Mouse (Mus musculus): ENCODE results near the gene Spo11. TPM values are rescaled to one million over a fixed set of nuclear protein-coding genes. Genes with fewer than 3 reads are reported as not detected.

The Spo11 gene
- total RNA-seq, 1 experiment, result 0.13 TPM

GRCm38 (mm10) chr2:173023966-173024365, 46.5 kb downstream of the Spo11 start:
- no peak for DNase-seq (ENCODE audit: low read depth, low spot score)
- TF ChIP-seq ZNF384 (IDR thresholded peaks at IDR 0.05; ENCODE audit: low read depth, low read length) (no peak), CHD2 (IDR thresholded peaks at IDR 0.05; ENCODE audit: low read depth, low read length) (no peak), MAFK (IDR thresholded peaks at IDR 0.05; ENCODE audit: insufficient read depth, low read depth, low read length) (no peak), HCFC1 (IDR thresholded peaks at IDR 0.05; ENCODE audit: borderline replicate concordance, insufficient read depth, low read length) (no peak), ZC3H11A (IDR thresholded peaks at IDR 0.05; ENCODE audit: borderline replicate concordance, low read depth, low read length) (no peak)
- Histone ChIP-seq H3K9me3 (ENCODE audit: control insufficient read depth, insufficient read depth, low read depth, low read length) (no peaks in the 10 kb centered on the region), H3K4me1 (ENCODE audit: control insufficient read depth in 2 of 2, insufficient read depth in 2 of 2, low read length in 2 of 2, poor library complexity in 1 of 2) (peaks cover 0 to 26% of the 10 kb centered on the region in 2 experiments; a peak in 3 of 4 replicates), H3K9ac (ENCODE audit: insufficient read depth, low read depth, low read length, poor library complexity, severe bottlenecking) (no peak overlapping the region), H3K27ac (ENCODE audit: insufficient read depth, low read depth, low read length, poor library complexity, severe bottlenecking) (no peak overlapping the region), H3K36me3 (ENCODE audit: control insufficient read depth, insufficient read depth, low read length, poor library complexity, severe bottlenecking) (peaks cover 55% of the 10 kb centered on the region), H3K4me3 (ENCODE audit: insufficient read depth in 1 of 2, low read depth in 1 of 2, low read length in 2 of 2, poor library complexity in 1 of 2, severe bottlenecking in 1 of 2) (no peak overlapping the region)
- in situ Hi-C loops (cut with MboI; ENCODE audit: low sequenced_read_pairs in 2 of 2, unreplicated experiment in 2 of 2), result no loop called here

DNA sequence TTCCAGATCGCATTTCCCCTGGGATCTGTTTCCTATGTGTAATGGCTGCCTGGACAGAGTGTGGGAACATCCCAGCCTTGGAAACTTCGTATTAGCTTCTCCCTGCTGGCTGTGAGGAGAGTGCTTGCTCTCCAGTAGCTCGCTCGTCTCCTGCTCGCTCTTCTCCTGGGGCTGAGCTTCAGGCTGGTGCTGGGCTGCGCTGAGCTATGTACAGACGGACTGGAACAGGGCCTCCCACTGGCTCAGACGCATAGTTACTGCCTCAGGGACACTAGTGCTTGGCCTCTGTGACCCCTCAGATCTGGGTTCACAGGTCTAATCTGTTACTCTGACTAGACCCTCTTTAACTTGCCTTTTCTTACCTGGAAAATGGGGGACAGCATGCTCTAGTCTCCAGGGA, 46.9 kb downstream of the Spo11 start:
- H3K4me1 ChIP-seq (ENCODE audit: control insufficient read depth in 2 of 2, insufficient read depth in 2 of 2, low read length in 2 of 2, poor library complexity in 1 of 2), result peaks cover 0 to 24% of the 10 kb centered on the region in 2 experiments; a peak in 3 of 4 replicates
- H3K9ac ChIP-seq (ENCODE audit: insufficient read depth, low read depth, low read length, poor library complexity, severe bottlenecking), result no peak overlapping the region
- no peak for TF ChIP-seq HCFC1 (IDR thresholded peaks at IDR 0.05; ENCODE audit: borderline replicate concordance, insufficient read depth, low read length)
- no peak for TF ChIP-seq ZNF384 (IDR thresholded peaks at IDR 0.05; ENCODE audit: low read depth, low read length)
- TF ChIP-seq MAFK (IDR thresholded peaks at IDR 0.05; ENCODE audit: insufficient read depth, low read depth, low read length), result no peak
- no peak for TF ChIP-seq ZC3H11A (IDR thresholded peaks at IDR 0.05; ENCODE audit: borderline replicate concordance, low read depth, low read length)
- TF ChIP-seq CHD2 (IDR thresholded peaks at IDR 0.05; ENCODE audit: low read depth, low read length), result no peak
- peaks cover 59% of the 10 kb centered on the region for H3K36me3 ChIP-seq (ENCODE audit: control insufficient read depth, insufficient read depth, low read length, poor library complexity, severe bottlenecking)
- no peak for DNase-seq (ENCODE audit: low read depth, low spot score)
- H3K4me3 ChIP-seq (ENCODE audit: insufficient read depth in 1 of 2, low read depth in 1 of 2, low read length in 2 of 2, poor library complexity in 1 of 2, severe bottlenecking in 1 of 2), result no peak overlapping the region
- in situ Hi-C loops (cut with MboI; ENCODE audit: low sequenced_read_pairs in 2 of 2, unreplicated experiment in 2 of 2), result no loop called here
- no peak overlapping the region for H3K27ac ChIP-seq (ENCODE audit: insufficient read depth, low read depth, low read length, poor library complexity, severe bottlenecking)
- no peaks in the 10 kb centered on the region for H3K9me3 ChIP-seq (ENCODE audit: control insufficient read depth, insufficient read depth, low read depth, low read length)

DNA sequence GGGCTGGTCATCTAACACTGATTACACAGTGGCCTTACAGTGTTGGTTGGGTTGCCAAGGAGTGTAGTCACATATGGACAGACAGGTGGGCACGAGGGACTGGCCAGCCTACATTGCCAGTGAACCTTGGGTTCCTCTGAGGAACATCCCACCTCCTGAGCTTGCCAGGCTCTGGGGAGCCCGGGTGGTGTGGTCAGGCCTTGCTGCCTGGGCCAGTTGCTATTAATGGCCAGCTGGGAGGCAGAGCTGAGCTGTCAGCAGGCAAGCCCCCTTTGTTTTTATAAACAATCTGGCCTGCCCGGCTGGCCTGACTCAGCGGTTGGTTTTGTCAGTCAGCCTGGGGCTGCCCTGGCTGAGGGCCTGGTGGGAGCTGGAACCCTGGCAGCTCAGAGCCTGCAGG, 47.4 kb downstream of the Spo11 start:
- H3K9ac ChIP-seq (ENCODE audit: insufficient read depth, low read depth, low read length, poor library complexity, severe bottlenecking), result no peak overlapping the region
- DNase-seq (ENCODE audit: low read depth, low spot score), result no peak
- TF ChIP-seq CHD2 (IDR thresholded peaks at IDR 0.05; ENCODE audit: low read depth, low read length), result no peak
- no peak for TF ChIP-seq ZNF384 (IDR thresholded peaks at IDR 0.05; ENCODE audit: low read depth, low read length)
- TF ChIP-seq MAFK (IDR thresholded peaks at IDR 0.05; ENCODE audit: insufficient read depth, low read depth, low read length), result no peak
- TF ChIP-seq HCFC1 (IDR thresholded peaks at IDR 0.05; ENCODE audit: borderline replicate concordance, insufficient read depth, low read length), result no peak
- no peak for TF ChIP-seq ZC3H11A (IDR thresholded peaks at IDR 0.05; ENCODE audit: borderline replicate concordance, low read depth, low read length)
- no peaks in the 10 kb centered on the region for H3K9me3 ChIP-seq (ENCODE audit: control insufficient read depth, insufficient read depth, low read depth, low read length)
- in situ Hi-C loops (cut with MboI; ENCODE audit: low sequenced_read_pairs in 2 of 2, unreplicated experiment in 2 of 2), result no loop called here
- no peak overlapping the region for H3K27ac ChIP-seq (ENCODE audit: insufficient read depth, low read depth, low read length, poor library complexity, severe bottlenecking)
- peaks cover 61% of the 10 kb centered on the region for H3K36me3 ChIP-seq (ENCODE audit: control insufficient read depth, insufficient read depth, low read length, poor library complexity, severe bottlenecking)
- H3K4me3 ChIP-seq (ENCODE audit: insufficient read depth in 1 of 2, low read depth in 1 of 2, low read length in 2 of 2, poor library complexity in 1 of 2, severe bottlenecking in 1 of 2), result no peak overlapping the region
- H3K4me1 ChIP-seq (ENCODE audit: control insufficient read depth in 2 of 2, insufficient read depth in 2 of 2, low read length in 2 of 2, poor library complexity in 1 of 2), result peaks cover 0 to 22% of the 10 kb centered on the region in 2 experiments; a peak in 3 of 4 replicates

DNA sequence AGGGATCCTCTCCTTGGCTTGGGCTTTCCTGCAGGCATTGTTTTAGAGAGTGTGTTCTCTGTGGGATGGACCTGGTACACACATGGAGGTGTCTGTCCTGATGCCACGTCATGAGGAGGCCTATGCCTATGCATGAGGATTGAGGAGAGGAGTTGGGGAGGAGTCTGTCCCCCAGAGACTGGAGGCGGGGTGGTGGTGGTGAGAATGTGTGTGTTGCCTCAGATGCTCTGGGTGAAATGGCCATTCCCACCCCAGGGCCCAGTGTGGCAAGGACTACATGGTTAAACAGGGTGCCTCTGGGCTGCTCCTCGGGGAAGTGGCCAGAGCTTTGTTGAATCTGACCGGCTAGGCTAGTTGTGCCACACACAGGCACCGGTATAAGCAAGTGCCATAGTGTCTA, 48.8 kb downstream of the Spo11 start:
- in situ Hi-C loops (cut with MboI; ENCODE audit: low sequenced_read_pairs in 2 of 2, unreplicated experiment in 2 of 2), result no loop called here

More for the DNA sequence above, 48.8 kb downstream of the Spo11 start:
- H3K4me3 ChIP-seq (ENCODE audit: insufficient read depth in 1 of 2, low read depth in 1 of 2, low read length in 2 of 2, poor library complexity in 1 of 2, severe bottlenecking in 1 of 2), result no peak overlapping the region
- no peak for TF ChIP-seq HCFC1 (IDR thresholded peaks at IDR 0.05; ENCODE audit: borderline replicate concordance, insufficient read depth, low read length)
- TF ChIP-seq MAFK (IDR thresholded peaks at IDR 0.05; ENCODE audit: insufficient read depth, low read depth, low read length), result no peak
- no peak for TF ChIP-seq ZC3H11A (IDR thresholded peaks at IDR 0.05; ENCODE audit: borderline replicate concordance, low read depth, low read length)
- no peak for TF ChIP-seq ZNF384 (IDR thresholded peaks at IDR 0.05; ENCODE audit: low read depth, low read length)
- no peak for TF ChIP-seq CHD2 (IDR thresholded peaks at IDR 0.05; ENCODE audit: low read depth, low read length)
- DNase-seq (ENCODE audit: low read depth, low spot score), result no peak
- H3K36me3 ChIP-seq (ENCODE audit: control insufficient read depth, insufficient read depth, low read length, poor library complexity, severe bottlenecking), result peaks cover 74% of the 10 kb centered on the region
- H3K27ac ChIP-seq (ENCODE audit: insufficient read depth, low read depth, low read length, poor library complexity, severe bottlenecking), result no peak overlapping the region
- no peak overlapping the region for H3K9ac ChIP-seq (ENCODE audit: insufficient read depth, low read depth, low read length, poor library complexity, severe bottlenecking)
- peaks cover 0 to 24% of the 10 kb centered on the region in 2 experiments; a peak in 2 of 4 replicates for H3K4me1 ChIP-seq (ENCODE audit: control insufficient read depth in 2 of 2, insufficient read depth in 2 of 2, low read length in 2 of 2, poor library complexity in 1 of 2)
- H3K9me3 ChIP-seq (ENCODE audit: control insufficient read depth, insufficient read depth, low read depth, low read length), result no peaks in the 10 kb centered on the region
